Mouse (Mus musculus): Measurements from ENCODE around the gene Tipin. TPM values are rescaled to one million over a fixed set of nuclear protein-coding genes. Genes with fewer than 3 reads are reported as not detected.
"Not testable (repeated sequence)": the region's sequence is repeated elsewhere in the genome, so short reads cannot be mapped to it uniquely, and the experiment has no call there.

Tipin gene
- polyA plus RNA-seq, 1 experiment from 2014 or later = 56.3 TPM

GRCm38 (mm10) chr9:64264813-64265212 is 16.6 kb upstream of the Tipin start:
- 65% methylated on average over 1 of the region's 1 CpGs for WGBS
- H3K27ac ChIP-seq (ENCODE audit: low read length) = no peak overlapping the region
- no peaks in the 10 kb centered on the region for H3K4me1 ChIP-seq (ENCODE audit: control insufficient read depth, insufficient read depth, low read length)
- no peak overlapping the region for H3K4me3 ChIP-seq (ENCODE audit: low read depth, low read length)
- no peak overlapping the region for H3K4me2 ChIP-seq (ENCODE audit: low read length)
- no peak overlapping the region for H3K9ac ChIP-seq (ENCODE audit: low read depth, low read length)
- H3K36me3 ChIP-seq (ENCODE audit: control insufficient read depth, insufficient read depth, low read length) = no peaks in the 10 kb centered on the region
- no peaks in the 10 kb centered on the region for H3K27me3 ChIP-seq (ENCODE audit: control insufficient read depth, insufficient read depth, low read depth, low read length)
- ATAC-seq = no peak
- no peaks in the 10 kb centered on the region for H3K9me3 ChIP-seq (replicated peaks; ENCODE audit: control insufficient read depth, low read length, poor library complexity, severe bottlenecking)

DNA sequence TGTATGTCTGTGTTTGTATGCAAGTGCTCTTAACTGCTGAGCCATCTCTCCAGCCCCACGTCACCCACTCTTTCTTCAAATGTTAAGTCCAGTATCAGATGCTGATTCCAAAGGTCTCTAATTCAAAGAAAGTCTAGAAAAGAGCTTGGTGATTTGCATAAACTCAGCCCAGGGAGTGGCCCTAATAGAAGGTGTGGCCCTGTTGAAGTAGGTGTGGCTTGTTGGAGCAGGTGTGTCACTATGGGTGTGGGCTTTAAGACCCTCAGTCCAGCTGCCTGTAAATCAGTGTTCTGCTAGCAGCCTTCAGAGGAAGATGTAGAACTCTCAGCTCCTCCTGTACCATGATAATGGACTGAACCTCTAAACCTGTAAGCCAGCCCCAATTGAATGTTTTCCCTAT is 14.2 kb upstream of the Tipin start:
- no peak overlapping the region for H3K4me3 ChIP-seq (ENCODE audit: low read depth, low read length)
- ATAC-seq = no peak
- H3K4me1 ChIP-seq (ENCODE audit: control insufficient read depth, insufficient read depth, low read length) = no peaks in the 10 kb centered on the region
- H3K27ac ChIP-seq (ENCODE audit: low read length) = no peak overlapping the region
- H3K36me3 ChIP-seq (ENCODE audit: control insufficient read depth, insufficient read depth, low read length) = no peaks in the 10 kb centered on the region
- no peaks in the 10 kb centered on the region for H3K27me3 ChIP-seq (ENCODE audit: control insufficient read depth, insufficient read depth, low read depth, low read length)
- H3K4me2 ChIP-seq (ENCODE audit: low read length) = no peak overlapping the region
- H3K9ac ChIP-seq (ENCODE audit: low read depth, low read length) = no peak overlapping the region
- H3K9me3 ChIP-seq (replicated peaks; ENCODE audit: control insufficient read depth, low read length, poor library complexity, severe bottlenecking) = no peaks in the 10 kb centered on the region
- WGBS = 86% methylated on average over 1 of the region's 1 CpGs

DNA sequence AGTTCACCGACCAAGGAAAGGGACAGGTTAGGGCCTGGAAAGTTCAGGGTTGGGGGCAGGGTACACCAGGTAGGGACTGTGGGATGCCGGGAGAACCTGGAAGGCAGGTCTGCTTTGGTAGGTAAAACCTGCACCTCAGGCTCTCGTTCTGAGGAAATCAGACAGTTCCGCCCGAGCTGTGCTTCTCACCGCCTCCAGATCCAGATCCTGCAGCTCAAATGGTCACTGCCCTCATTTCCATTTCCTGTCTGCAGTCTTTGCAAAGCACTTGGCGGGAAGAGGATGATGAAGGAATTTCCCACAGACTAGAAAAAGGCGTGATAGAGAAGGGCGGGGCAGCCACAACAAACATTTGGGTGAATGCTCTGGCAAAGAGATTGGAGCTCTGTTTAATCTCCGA is 13.2 kb upstream of the Tipin start:
- 89% methylated on average over 10 of the region's 10 CpGs for WGBS
- no peaks in the 10 kb centered on the region for H3K27me3 ChIP-seq (ENCODE audit: control insufficient read depth, insufficient read depth, low read depth, low read length)
- H3K9me3 ChIP-seq (replicated peaks; ENCODE audit: control insufficient read depth, low read length, poor library complexity, severe bottlenecking) = no peaks in the 10 kb centered on the region
- H3K4me2 ChIP-seq (ENCODE audit: low read length) = no peak overlapping the region
- no peaks in the 10 kb centered on the region for H3K36me3 ChIP-seq (ENCODE audit: control insufficient read depth, insufficient read depth, low read length)
- no peak overlapping the region for H3K9ac ChIP-seq (ENCODE audit: low read depth, low read length)
- no peak overlapping the region for H3K27ac ChIP-seq (ENCODE audit: low read length)
- H3K4me1 ChIP-seq (ENCODE audit: control insufficient read depth, insufficient read depth, low read length) = no peaks in the 10 kb centered on the region
- no peak overlapping the region for H3K4me3 ChIP-seq (ENCODE audit: low read depth, low read length)
- no peak for ATAC-seq

DNA sequence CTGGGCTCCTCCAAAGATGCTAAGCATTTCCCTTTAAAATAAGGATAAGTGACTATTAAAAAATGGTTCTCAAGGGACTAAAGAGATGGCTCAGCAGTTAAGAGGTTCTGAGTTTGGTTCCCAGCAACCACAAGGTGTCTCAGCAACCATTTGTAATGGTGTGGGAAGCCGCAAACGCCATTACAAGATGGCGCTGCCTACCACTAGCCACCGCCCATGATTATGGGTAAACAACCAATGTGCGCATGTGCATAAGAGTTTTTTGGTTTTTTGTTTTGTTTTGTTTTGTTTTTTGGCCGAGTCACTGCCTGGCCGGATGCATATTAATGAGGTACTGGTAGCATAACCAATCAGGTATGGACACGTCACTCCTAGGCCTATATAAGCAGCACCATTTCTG is 12.5 kb upstream of the Tipin start:
- not testable (repeated sequence) for H3K27ac ChIP-seq (ENCODE audit: low read length); H3K27me3 ChIP-seq (ENCODE audit: control insufficient read depth, insufficient read depth, low read depth, low read length); H3K4me2 ChIP-seq (ENCODE audit: low read length); H3K9me3 ChIP-seq (replicated peaks; ENCODE audit: control insufficient read depth, low read length, poor library complexity, severe bottlenecking); H3K9ac ChIP-seq (ENCODE audit: low read depth, low read length); H3K4me3 ChIP-seq (ENCODE audit: low read depth, low read length); H3K4me1 ChIP-seq (ENCODE audit: control insufficient read depth, insufficient read depth, low read length); H3K36me3 ChIP-seq (ENCODE audit: control insufficient read depth, insufficient read depth, low read length); ATAC-seq
- 98% methylated on average over 7 of the region's 8 CpGs for WGBS

- Histone ChIP-seq H3K27me3 (ENCODE audit: control insufficient read depth, insufficient read depth, low read depth, low read length) (no peaks in the 10 kb centered on the region), H3K4me3 (ENCODE audit: low read depth, low read length) (no peak overlapping the region), H3K4me2 (ENCODE audit: low read length) (no peak overlapping the region), H3K9me3 (replicated peaks; ENCODE audit: control insufficient read depth, low read length, poor library complexity, severe bottlenecking) (no peaks in the 10 kb centered on the region), H3K27ac (ENCODE audit: low read length) (no peak overlapping the region), H3K4me1 (ENCODE audit: control insufficient read depth, insufficient read depth, low read length) (no peaks in the 10 kb centered on the region), H3K9ac (ENCODE audit: low read depth, low read length) (no peak overlapping the region), H3K36me3 (ENCODE audit: control insufficient read depth, insufficient read depth, low read length) (no peaks in the 10 kb centered on the region)
- WGBS = 72% methylated on average over 3 of the region's 3 CpGs
- no peak for ATAC-seq
Observed at GRCm38 (mm10) chr9:64271249-64271648, 10.1 kb upstream of the Tipin start.

GRCm38 (mm10) chr9:64272611-64273010 is 8.8 kb upstream of the Tipin start:
- WGBS = 43% methylated on average over 7 of the region's 7 CpGs
- Histone ChIP-seq H3K27ac (ENCODE audit: low read length) (no peak overlapping the region), H3K9ac (ENCODE audit: low read depth, low read length) (no peak overlapping the region), H3K4me1 (ENCODE audit: control insufficient read depth, insufficient read depth, low read length) (no peaks in the 10 kb centered on the region), H3K4me3 (ENCODE audit: low read depth, low read length) (no peak overlapping the region), H3K4me2 (ENCODE audit: low read length) (no peak overlapping the region), H3K27me3 (ENCODE audit: control insufficient read depth, insufficient read depth, low read depth, low read length) (no peaks in the 10 kb centered on the region), H3K9me3 (replicated peaks; ENCODE audit: control insufficient read depth, low read length, poor library complexity, severe bottlenecking) (no peaks in the 10 kb centered on the region), H3K36me3 (ENCODE audit: control insufficient read depth, insufficient read depth, low read length) (no peaks in the 10 kb centered on the region)
- no peak for ATAC-seq

DNA sequence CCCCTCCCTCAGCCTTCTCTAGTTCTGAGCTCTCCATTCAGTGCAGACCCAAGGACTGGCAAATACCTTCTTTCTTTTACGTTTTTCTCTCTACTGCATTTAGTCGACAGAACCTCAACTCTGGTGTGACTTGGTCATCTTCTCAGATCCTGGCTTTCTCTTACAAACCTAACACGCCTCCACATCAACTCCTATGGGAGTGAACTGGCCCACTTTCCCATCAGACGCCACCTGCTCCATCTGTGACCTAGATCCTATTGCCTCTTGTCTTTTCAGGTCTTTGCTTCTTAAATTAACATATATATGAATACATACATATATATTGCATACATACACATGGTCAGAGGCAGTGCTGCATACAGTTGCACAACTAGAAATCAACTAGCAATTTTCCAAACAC is 7.6 kb upstream of the Tipin start:
- Histone ChIP-seq H3K9me3 (replicated peaks; ENCODE audit: control insufficient read depth, low read length, poor library complexity, severe bottlenecking) (no peaks in the 10 kb centered on the region), H3K4me1 (ENCODE audit: control insufficient read depth, insufficient read depth, low read length) (no peaks in the 10 kb centered on the region), H3K36me3 (ENCODE audit: control insufficient read depth, insufficient read depth, low read length) (no peaks in the 10 kb centered on the region), H3K4me2 (ENCODE audit: low read length) (no peak overlapping the region), H3K4me3 (ENCODE audit: low read depth, low read length) (no peak overlapping the region), H3K9ac (ENCODE audit: low read depth, low read length) (no peak overlapping the region), H3K27ac (ENCODE audit: low read length) (no peak overlapping the region), H3K27me3 (ENCODE audit: control insufficient read depth, insufficient read depth, low read depth, low read length) (no peaks in the 10 kb centered on the region)
- ATAC-seq = no peak
- WGBS = 67% methylated on average over 4 of the region's 4 CpGs

- no peak overlapping the region for H3K9ac ChIP-seq (ENCODE audit: low read depth, low read length)
- H3K36me3 ChIP-seq (ENCODE audit: control insufficient read depth, insufficient read depth, low read length) = no peaks in the 10 kb centered on the region
- no peaks in the 10 kb centered on the region for H3K4me1 ChIP-seq (ENCODE audit: control insufficient read depth, insufficient read depth, low read length)
- no peak overlapping the region for H3K27ac ChIP-seq (ENCODE audit: low read length)
- no peaks in the 10 kb centered on the region for H3K9me3 ChIP-seq (replicated peaks; ENCODE audit: control insufficient read depth, low read length, poor library complexity, severe bottlenecking)
- no peak overlapping the region for H3K4me2 ChIP-seq (ENCODE audit: low read length)
- 86% methylated on average over 4 of the region's 4 CpGs for WGBS
- no peak overlapping the region for H3K4me3 ChIP-seq (ENCODE audit: low read depth, low read length)
- H3K27me3 ChIP-seq (ENCODE audit: control insufficient read depth, insufficient read depth, low read depth, low read length) = no peaks in the 10 kb centered on the region
- ATAC-seq = no peak
Observed at GRCm38 (mm10) chr9:64274291-64274690, 7.1 kb upstream of the Tipin start.

DNA sequence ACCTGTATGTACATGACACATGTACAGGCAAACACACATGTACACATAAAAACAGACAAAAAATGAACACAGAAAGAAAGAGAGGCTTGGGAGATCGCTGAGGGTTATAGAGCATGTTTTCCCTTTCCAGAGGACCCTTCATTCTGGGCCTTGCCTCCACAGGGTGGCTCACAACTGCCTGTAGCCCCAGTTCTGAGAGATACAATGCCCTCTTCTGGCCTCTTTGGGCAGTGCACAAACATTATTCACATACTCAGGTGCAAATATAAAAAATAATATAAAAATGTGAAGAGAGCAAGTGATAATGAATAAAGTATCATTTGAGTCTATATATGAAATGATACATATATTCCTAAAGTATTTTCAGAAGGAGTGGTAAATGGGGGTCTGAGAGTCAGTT is 6.5 kb upstream of the Tipin start:
- H3K4me2 ChIP-seq (ENCODE audit: low read length) = no peak overlapping the region
- WGBS = 91% methylated on average over 1 of the region's 1 CpGs

GRCm38 (mm10) chr9:64277706-64278105 is 3.7 kb upstream of the Tipin start:
- no peak overlapping the region for H3K4me3 ChIP-seq (ENCODE audit: low read depth, low read length)
- H3K9me3 ChIP-seq (replicated peaks; ENCODE audit: control insufficient read depth, low read length, poor library complexity, severe bottlenecking) = no peaks in the 10 kb centered on the region
- H3K27me3 ChIP-seq (ENCODE audit: control insufficient read depth, insufficient read depth, low read depth, low read length) = no peaks in the 10 kb centered on the region
- no peak overlapping the region for H3K4me2 ChIP-seq (ENCODE audit: low read length)
- no peaks in the 10 kb centered on the region for H3K36me3 ChIP-seq (ENCODE audit: control insufficient read depth, insufficient read depth, low read length)
- no peak for ATAC-seq
- no peak overlapping the region for H3K27ac ChIP-seq (ENCODE audit: low read length)
- no peak overlapping the region for H3K9ac ChIP-seq (ENCODE audit: low read depth, low read length)
- 68% methylated on average over 8 of the region's 8 CpGs for WGBS
- peaks cover 9% of the 10 kb centered on the region for H3K4me1 ChIP-seq (ENCODE audit: control insufficient read depth, insufficient read depth, low read length)

More for the DNA sequence above, 6.5 kb upstream of the Tipin start:
- no peaks in the 10 kb centered on the region for H3K27me3 ChIP-seq (ENCODE audit: control insufficient read depth, insufficient read depth, low read depth, low read length)
- H3K9ac ChIP-seq (ENCODE audit: low read depth, low read length) = no peak overlapping the region
- H3K9me3 ChIP-seq (replicated peaks; ENCODE audit: control insufficient read depth, low read length, poor library complexity, severe bottlenecking) = no peaks in the 10 kb centered on the region
- H3K27ac ChIP-seq (ENCODE audit: low read length) = no peak overlapping the region
- no peak for ATAC-seq
- H3K4me1 ChIP-seq (ENCODE audit: control insufficient read depth, insufficient read depth, low read length) = no peaks in the 10 kb centered on the region
- no peaks in the 10 kb centered on the region for H3K36me3 ChIP-seq (ENCODE audit: control insufficient read depth, insufficient read depth, low read length)
- H3K4me3 ChIP-seq (ENCODE audit: low read depth, low read length) = no peak overlapping the region
